Mouse (Mus musculus) T-helper 1 cell (primary cell): ENCODE results near the gene Gm13057.
"Not testable (repeated sequence)": the region's sequence is repeated elsewhere in the genome, so short reads cannot be mapped to it uniquely, and the experiment has no call there.

Experiments used
- in situ Hi-C: fragments of 300-600 bp; cut with MboI, MseI; formaldehyde crosslinking; loops from one replicate; pipeline ENCODE4 v1.15.1; 2025; ENCODE audit warnings: high pct_unique_total_duplicates

Gene Gm13057

DNA sequence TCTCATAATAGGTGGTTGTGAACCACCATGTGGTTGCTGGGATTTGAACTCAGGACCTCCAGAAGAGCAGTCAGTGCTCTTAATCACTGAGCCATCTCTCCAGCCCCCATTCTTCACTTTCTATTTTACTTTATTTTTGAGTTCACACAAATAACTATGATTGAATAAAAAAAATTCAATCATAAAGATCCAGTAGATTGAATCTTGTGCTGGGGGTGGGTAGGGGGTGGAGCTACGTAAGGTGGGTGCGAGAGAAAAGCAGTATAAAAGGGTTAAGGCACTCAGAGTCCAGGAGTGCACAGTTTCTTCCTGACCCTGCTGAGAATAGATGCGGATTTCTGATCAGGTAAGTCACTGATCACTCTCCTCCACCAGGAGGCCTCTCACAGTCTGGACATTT, at the start of gene Gm13057, which contains the start of gene BC080695:
Gene Gm13057 (plus strand): TSS at position 310 of the 400 bp plus-strand sequence.
Gene BC080695 (plus strand): TSS at position 301 of the 400 bp plus-strand sequence.
- in situ Hi-C loops, result not testable (repeated sequence)

DNA sequence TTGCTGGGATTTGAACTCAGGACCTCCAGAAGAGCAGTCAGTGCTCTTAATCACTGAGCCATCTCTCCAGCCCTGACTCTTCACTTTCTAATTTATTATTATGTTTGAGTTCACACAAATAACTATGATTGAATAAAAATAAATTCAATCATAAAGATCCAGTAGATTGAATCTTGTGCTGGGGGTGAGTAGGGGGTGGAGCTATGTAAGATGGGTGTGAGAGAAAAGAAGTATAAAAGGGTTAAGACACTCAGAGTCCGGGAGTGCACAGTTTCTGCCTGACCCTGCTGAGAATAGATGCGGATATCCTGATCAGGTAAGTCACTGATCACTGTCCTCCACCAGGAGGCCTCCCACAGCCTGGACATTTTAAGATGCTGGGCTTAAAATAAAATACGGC, 40.5 kb upstream of the Gm13057 start, which contains the start of gene Gm13043:
Gene Gm13043 (plus strand): TSS at position 301 of the 400 bp plus-strand sequence.
- in situ Hi-C loops, result no loop called here

DNA sequence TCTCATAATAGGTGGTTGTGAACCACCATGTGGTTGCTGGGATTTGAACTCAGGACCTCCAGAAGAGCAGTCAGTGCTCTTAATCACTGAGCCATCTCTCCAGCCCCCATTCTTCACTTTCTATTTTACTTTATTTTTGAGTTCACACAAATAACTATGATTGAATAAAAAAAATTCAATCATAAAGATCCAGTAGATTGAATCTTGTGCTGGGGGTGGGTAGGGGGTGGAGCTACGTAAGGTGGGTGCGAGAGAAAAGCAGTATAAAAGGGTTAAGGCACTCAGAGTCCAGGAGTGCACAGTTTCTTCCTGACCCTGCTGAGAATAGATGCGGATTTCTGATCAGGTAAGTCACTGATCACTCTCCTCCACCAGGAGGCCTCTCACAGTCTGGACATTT, 15.9 kb upstream of the Gm13057 start, which contains the start of gene Gm13040:
Gene Gm13040 (plus strand): TSS at position 301 of the 400 bp plus-strand sequence.
- in situ Hi-C loops, result not testable (repeated sequence)
